Mouse (Mus musculus): ENCODE measurements around the gene Rapgef4. TPM values are rescaled to one million over a fixed set of nuclear protein-coding genes. Genes with fewer than 3 reads are reported as not detected.

The Rapgef4 gene
- total and polyA plus RNA-seq, 3 experiments = 15.3 to 38.9 (median 25.4) TPM

- intact Hi-C loops (cut with DNase I) = no loop called here
- H3K4me1 ChIP-seq (ENCODE audit: control insufficient read depth, insufficient read depth, low read length) = peaks cover 7% of the 10 kb centered on the region
- DNase-seq = no peak
- no peaks in the 10 kb centered on the region; the same call in 1 of the 2 replicates for H3K36me3 ChIP-seq (ENCODE audit: control insufficient read depth, insufficient read depth, low read length)
- no peaks in the 10 kb centered on the region for H3K79me2 ChIP-seq (replicated peaks; ENCODE audit: control insufficient read depth, insufficient read depth, low read length)
- H3K27ac ChIP-seq = peak overlapping the region; percentile 97; the same call in 1 of the 2 replicates
- no peaks in the 10 kb centered on the region for H3K27me3 ChIP-seq (ENCODE audit: control insufficient read depth, insufficient read depth, low read length)
- 79% methylated on average over 4 of the region's 4 CpGs for WGBS
- H3K9ac ChIP-seq (ENCODE audit: low read depth, low read length) = no peak overlapping the region
- TF ChIP-seq EP300 (IDR thresholded peaks at IDR 0.05; ENCODE audit: insufficient read depth, low read depth, low read length) = no peak
- no peak for TF ChIP-seq POLR2A (IDR thresholded peaks at IDR 0.05; ENCODE audit: insufficient read depth, low read depth, low read length)
- TF ChIP-seq CTCF (IDR thresholded peaks at IDR 0.05) = no peak
- H3K4me3 ChIP-seq = no peak overlapping the region
Observed at GRCm38 (mm10) chr2:72282733-72283132, 301.7 kb downstream of the Rapgef4 start.

DNA sequence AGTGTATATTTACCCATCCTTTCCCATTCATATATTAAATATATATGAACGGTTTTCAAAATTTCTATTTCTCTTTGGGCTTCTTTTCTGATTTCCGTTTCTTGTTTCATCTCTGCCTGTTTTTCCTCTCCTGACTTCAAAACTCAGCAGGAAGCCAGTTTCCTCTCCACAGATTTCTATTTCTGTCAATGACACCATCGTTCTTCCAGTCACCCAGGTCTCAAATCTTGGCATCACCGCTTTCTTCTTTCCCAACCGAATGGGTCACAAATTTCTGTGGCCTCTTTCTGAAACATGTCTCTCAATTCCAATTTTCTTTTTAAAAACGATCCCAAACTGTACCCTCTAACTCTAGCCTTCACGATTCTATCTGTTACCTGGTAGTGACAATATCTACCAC is 303.6 kb downstream of the Rapgef4 start:
- no peak for DNase-seq
- no peak overlapping the region; the same call in 1 of the 2 replicates for H3K4me3 ChIP-seq
- peaks cover 11% of the 10 kb centered on the region for H3K4me1 ChIP-seq (ENCODE audit: control insufficient read depth, insufficient read depth, low read length)
- H3K27me3 ChIP-seq (ENCODE audit: control insufficient read depth, insufficient read depth, low read length) = no peaks in the 10 kb centered on the region
- intact Hi-C loops (cut with DNase I) = loop anchor here (1.0 to 5.0 kb wide), 2 partner anchors 47 to 106 kb away; no protein-coding TSS in a partner anchor
- peaks cover 2% of the 10 kb centered on the region for H3K79me2 ChIP-seq (replicated peaks; ENCODE audit: control insufficient read depth, insufficient read depth, low read length)
- TF ChIP-seq EP300 (IDR thresholded peaks at IDR 0.05; ENCODE audit: insufficient read depth, low read depth, low read length) (no peak), CTCF (IDR thresholded peaks at IDR 0.05) (no peak), POLR2A (IDR thresholded peaks at IDR 0.05; ENCODE audit: insufficient read depth, low read depth, low read length) (no peak)
- H3K36me3 ChIP-seq (ENCODE audit: control insufficient read depth, insufficient read depth, low read length) = no peaks in the 10 kb centered on the region; the same call in none of the 2 replicates
- 31% methylated on average over 7 of the region's 7 CpGs for WGBS
- H3K9ac ChIP-seq (ENCODE audit: low read depth, low read length) = no peak overlapping the region
- H3K27ac ChIP-seq = peak overlapping the region; percentile 97

DNA sequence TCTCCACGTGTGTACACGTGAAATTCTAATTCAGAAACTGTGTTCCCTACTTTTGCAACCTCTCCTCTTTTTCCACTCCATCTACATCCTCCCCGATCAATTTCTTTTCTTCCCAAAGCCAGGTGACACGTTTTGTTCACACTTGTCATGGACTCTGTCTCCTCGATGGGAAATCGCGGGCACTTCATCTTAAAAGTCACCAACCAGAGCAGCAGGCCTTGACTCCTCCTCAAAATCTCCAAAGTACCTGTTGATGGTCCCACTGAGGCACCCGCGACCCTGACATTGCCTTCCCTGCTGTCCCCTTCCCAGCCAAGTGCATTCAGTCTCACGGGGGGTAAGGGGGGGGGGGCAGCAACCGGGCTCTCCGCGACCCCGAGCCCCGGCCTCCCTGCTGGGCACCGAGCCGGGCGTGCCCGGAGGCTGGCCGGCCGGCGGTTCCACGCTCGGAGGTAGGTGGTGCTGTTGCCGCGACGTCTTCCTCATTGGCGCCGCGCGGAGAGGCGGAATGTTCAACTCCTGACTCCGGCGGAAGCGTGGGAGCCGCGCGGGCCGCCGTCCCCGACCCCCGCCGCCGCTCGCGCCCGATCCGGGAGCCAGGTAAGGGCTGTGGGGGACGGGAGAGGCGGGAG is 304.3 kb downstream of the Rapgef4 start, which contains the start of gene Map3k20:
Gene Map3k20 (plus strand): TSS at position 382 of the 632 bp plus-strand sequence.
- peak; percentile 87 for DNase-seq
- Histone ChIP-seq H3K79me2 (replicated peaks; ENCODE audit: control insufficient read depth, insufficient read depth, low read length) (peaks cover 2% of the 10 kb centered on the region), H3K36me3 (ENCODE audit: control insufficient read depth, insufficient read depth, low read length) (no peaks in the 10 kb centered on the region; the same call in none of the 2 replicates), H3K9ac (ENCODE audit: low read depth, low read length) (peak within 1 kb of the TSS; percentile 100), H3K27me3 (ENCODE audit: control insufficient read depth, insufficient read depth, low read length) (no peaks in the 10 kb centered on the region), H3K27ac (peak within 1 kb of the TSS; percentile 97), H3K4me3 (peak within 1 kb of the TSS; percentile 74), H3K4me1 (ENCODE audit: control insufficient read depth, insufficient read depth, low read length) (peaks cover 13% of the 10 kb centered on the region)
- 1% methylated on average over 50 of the region's 50 CpGs for WGBS
- TF ChIP-seq EP300 (IDR thresholded peaks at IDR 0.05; ENCODE audit: insufficient read depth, low read depth, low read length) = no peak
- TF ChIP-seq CTCF (IDR thresholded peaks at IDR 0.05) = peak; percentile 78
- intact Hi-C loops (cut with DNase I) = loop anchor here (1.0 to 5.0 kb wide), 2 partner anchors 48 to 105 kb away; no protein-coding TSS in a partner anchor

DNA sequence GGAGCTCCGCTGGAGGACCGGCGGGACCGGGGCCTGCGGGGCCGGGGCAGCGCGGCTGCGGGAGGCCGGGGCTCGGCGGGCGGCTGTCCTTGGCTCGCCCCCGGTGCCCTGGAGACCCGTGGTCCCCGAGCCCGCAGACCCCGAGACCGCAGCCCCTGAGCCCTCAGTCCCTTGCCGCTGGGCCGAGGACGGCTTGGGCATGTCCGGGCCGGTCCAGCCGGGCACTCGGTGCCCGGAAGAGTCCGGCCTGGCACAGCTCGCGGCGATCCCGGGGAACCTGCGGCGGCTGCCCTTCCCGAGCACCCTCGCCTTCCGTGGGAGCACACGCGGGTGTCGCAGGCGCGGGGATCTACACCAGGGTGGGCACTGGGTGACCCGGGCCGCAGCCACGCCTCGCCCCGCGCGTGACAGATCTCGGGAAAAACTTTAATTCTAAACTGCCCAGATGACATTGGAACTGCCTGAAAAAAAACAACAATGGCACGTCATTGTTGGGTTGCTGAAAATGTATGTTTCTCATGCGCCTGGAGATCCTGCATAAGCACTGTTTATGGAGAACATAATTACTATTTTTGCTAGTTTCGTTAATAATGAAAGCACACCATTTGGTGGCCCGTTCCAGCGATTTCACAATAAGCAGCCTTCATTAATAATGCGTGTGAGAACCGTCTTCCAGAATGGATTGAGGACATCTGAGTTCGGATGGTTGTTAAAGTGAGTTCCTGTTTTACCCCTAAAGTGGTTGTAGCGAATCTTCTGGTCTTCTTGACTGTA is 305.0 kb downstream of the Rapgef4 start:
- peak overlapping the region; percentile 100 for H3K9ac ChIP-seq (ENCODE audit: low read depth, low read length)
- H3K79me2 ChIP-seq (replicated peaks; ENCODE audit: control insufficient read depth, insufficient read depth, low read length) = peaks cover 2% of the 10 kb centered on the region
- peak overlapping the region; percentile 74 for H3K4me3 ChIP-seq
- peak overlapping the region; percentile 97 for H3K27ac ChIP-seq
- H3K36me3 ChIP-seq (ENCODE audit: control insufficient read depth, insufficient read depth, low read length) = no peaks in the 10 kb centered on the region; the same call in none of the 2 replicates
- H3K4me1 ChIP-seq (ENCODE audit: control insufficient read depth, insufficient read depth, low read length) = peaks cover 13% of the 10 kb centered on the region
- intact Hi-C loops (cut with DNase I) = loop anchor here (1.0 to 5.0 kb wide), 2 partner anchors 49 to 104 kb away; no protein-coding TSS in a partner anchor
- no peak for DNase-seq
- under 1% methylated on average over 59 of the region's 60 CpGs for WGBS
- H3K27me3 ChIP-seq (ENCODE audit: control insufficient read depth, insufficient read depth, low read length) = no peaks in the 10 kb centered on the region
- TF ChIP-seq CTCF (IDR thresholded peaks at IDR 0.05) (no peak), EP300 (IDR thresholded peaks at IDR 0.05; ENCODE audit: insufficient read depth, low read depth, low read length) (no peak), POLR2A (IDR thresholded peaks at IDR 0.05; ENCODE audit: insufficient read depth, low read depth, low read length) (no peak)

GRCm38 (mm10) chr2:72287142-72287541 is 306.1 kb downstream of the Rapgef4 start:
- Histone ChIP-seq H3K9ac (ENCODE audit: low read depth, low read length) (peak overlapping the region; percentile 51), H3K27me3 (ENCODE audit: control insufficient read depth, insufficient read depth, low read length) (no peaks in the 10 kb centered on the region), H3K79me2 (replicated peaks; ENCODE audit: control insufficient read depth, insufficient read depth, low read length) (peaks cover 2% of the 10 kb centered on the region), H3K4me3 (peak overlapping the region; percentile 74), H3K36me3 (ENCODE audit: control insufficient read depth, insufficient read depth, low read length) (no peaks in the 10 kb centered on the region; the same call in none of the 2 replicates), H3K4me1 (ENCODE audit: control insufficient read depth, insufficient read depth, low read length) (peaks cover 13% of the 10 kb centered on the region), H3K27ac (peak overlapping the region; percentile 97)
- 23% methylated on average over 4 of the region's 4 CpGs for WGBS
- TF ChIP-seq CTCF (IDR thresholded peaks at IDR 0.05) (no peak), POLR2A (IDR thresholded peaks at IDR 0.05; ENCODE audit: insufficient read depth, low read depth, low read length) (no peak), EP300 (IDR thresholded peaks at IDR 0.05; ENCODE audit: insufficient read depth, low read depth, low read length) (no peak)
- DNase-seq = peak in 1 of 2 experiments; percentile 43
- intact Hi-C loops (cut with DNase I) = loop anchor here (5.0 kb wide), 1 partner anchor 50 kb away; no protein-coding TSS in a partner anchor

All from heart, adult 2 months (tissue).